Mouse (Mus musculus): ENCODE data around the gene 4930442H23Rik.
"Not testable (repeated sequence)": the region's sequence is repeated elsewhere in the genome, so short reads cannot be mapped to it uniquely, and the experiment has no call there.

Gene 4930442H23Rik

DNA sequence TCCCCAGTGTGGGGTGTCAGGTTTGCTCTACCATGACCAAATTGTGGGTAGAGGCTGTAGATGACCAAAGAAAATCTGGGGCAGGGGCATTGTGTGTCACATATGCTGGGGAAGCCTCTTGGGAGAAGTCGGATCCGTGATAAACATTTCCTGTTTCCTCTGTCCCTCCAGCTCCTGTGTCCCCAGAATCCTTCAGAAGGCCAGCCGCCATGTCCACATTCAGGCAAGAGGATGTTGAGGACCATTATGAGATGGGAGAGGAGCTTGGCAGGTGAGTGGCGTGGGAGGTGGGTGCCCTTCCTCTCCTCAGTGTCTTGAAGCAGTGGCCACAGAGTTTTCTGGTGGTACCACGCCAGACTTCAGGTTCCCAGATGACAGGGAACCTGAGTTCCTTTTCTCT is at the start of gene 4930442H23Rik:
4930442H23Rik (minus strand) TSS at position 45 of the 400 bp plus-strand sequence.
- DNase-seq (ENCODE audit: low read depth, low spot score) = no peak

DNA sequence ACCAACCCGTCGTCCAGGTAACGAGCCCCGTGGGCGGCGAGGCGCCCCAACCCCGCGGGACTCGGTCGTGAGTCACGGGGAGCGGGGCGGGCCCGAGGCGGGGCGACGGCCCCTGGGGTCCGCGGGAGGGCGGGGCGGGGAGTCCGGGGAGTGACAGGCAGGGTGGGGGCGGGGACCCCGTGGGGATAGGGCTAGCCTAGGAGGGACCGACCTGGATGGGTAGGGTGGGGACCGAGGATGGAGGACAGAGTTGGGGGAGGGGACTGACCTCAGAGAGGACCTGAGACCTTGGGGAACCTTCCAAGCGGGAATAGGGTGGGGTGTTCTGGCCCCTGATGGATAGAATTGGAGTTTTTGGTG is 49.6 kb upstream of the 4930442H23Rik start:
- DNase-seq (ENCODE audit: low read depth, low spot score) = no peak

DNA sequence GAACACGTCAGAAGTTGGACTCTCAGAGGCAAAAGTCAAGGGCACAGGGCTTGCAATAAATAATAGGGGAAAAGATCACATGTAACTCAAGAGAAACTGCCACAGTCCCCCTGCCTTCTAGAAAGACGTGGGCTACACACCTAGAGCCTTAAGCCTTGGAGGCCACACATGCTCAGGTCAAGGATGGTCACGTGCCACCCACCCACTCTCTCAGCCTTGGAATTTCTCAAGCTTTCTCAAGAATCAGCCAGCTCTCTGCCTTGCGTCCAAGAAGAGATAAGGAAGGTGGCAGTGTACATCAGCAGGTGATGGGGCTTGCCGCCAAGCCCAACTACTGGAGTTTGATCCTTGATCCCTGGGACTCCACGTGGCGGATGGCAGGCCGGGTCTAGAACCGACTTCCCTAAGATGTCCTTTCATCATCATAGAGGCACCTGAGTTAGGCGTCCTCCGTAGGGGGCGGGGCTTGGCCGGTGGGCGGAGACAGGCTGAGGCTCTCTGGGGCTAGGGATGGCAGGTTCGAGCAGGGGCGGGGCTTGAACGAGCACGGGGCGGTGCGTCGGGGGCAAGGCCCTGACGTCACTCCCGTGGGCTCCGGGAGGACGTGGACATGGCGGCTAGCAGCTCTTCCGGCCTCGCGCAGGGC is 49.1 kb upstream of the 4930442H23Rik start, which contains the start of gene Zfr2:
Zfr2 (plus strand) TSS at position 576 of the 646 bp plus-strand sequence.
- DNase-seq (ENCODE audit: low read depth, low spot score) = peak; percentile 85

DNA sequence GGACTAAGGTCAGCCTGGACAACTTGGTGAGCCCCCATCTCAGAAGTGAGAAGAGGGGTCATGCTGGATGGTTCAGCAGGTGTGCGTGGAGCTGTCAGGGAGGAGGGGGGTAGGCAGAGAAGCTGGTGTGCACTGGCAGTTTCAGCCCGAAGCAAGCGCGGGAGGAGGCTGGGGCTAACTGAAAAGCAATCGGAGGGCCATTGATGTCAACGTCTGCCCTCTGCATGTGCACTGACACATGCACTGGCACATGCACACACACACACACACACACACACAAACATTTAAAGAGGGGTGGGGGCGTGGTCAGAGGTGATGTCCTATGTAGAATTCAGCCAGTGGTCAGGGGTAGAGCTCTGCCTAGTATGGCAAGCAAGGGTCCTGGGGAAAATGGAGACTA is 47.8 kb upstream of the 4930442H23Rik start:
- no peak for DNase-seq (ENCODE audit: low read depth, low spot score)

DNA sequence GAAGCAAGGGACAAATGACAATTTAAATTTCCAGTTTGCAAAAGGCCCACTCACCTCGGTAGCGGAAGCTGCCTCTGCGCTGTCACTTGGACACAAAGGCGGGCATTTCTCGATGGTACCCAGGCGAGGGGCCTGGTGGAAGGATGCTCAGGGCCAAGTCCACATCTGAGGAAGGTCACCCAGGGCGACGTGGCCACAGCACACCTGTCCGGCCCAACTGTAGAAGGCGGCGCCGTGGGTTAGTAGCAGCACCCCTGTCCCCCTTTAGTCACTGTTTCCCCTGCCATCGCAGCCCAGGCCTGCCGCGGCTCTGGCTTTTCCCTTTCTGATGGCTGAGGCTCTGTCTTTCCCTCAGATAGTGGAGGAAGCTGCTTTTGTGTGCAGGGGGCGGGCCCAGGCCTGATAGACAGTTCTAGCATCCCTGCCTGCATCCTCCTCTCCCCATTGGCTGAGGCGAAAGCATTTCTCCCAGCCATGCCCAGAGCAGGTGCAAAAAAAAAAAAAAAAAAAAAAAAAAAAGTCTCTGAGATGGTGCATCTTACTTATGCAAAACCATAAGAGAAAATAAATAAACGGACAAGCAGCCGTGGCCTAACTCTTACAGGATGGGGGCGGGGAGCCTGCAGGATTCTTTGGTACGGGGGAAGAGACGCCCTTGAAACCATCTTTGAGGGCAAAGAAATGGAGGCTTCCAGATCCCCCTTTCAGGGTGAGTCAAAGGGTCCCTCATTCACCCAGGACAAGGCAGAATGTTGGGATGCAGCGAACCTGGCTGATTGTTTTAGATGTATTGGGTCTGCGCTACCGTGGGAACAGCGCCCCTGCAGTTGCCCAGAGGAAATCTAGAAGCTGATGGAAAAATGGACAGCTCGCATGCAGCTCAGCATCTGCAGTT is 47.0 kb upstream of the 4930442H23Rik start, which contains the start of gene Atcay:
Atcay (minus strand) TSS at position 396 of the 895 bp plus-strand sequence.
- peak; percentile 88 for DNase-seq (ENCODE audit: low read depth, low spot score)

DNA sequence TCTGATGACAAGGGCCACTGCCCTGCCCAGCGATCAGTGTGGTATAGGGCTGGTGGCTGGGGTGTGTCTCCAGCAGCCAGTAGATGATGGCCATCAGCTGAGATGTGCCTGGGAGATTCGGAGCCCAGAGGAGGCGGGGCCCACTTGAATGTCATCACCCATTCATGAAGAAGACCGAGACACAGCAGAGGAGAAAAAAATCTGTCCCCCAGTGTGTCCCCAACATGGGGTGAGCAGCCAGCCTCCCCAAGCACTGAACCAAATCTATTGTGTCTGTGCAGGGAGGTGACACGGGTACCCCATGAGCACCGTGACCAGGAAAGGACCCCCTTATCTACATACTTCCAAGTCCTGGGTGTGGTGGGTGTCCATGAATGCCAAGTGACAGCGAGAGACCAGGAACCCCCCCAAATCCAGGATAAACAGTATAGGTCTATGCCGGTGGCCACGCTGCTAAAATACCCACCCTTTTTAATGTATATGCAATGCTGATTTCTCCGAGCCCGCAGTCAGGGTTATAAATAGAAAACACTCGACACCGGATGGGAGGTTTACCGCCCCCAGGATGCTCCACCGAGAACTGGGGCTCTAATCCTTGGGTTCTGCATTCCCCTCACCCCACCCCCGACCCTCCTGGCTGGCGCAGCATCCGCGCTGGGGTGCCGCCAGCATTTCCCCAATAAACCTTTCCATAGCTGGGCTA is 46.2 kb upstream of the 4930442H23Rik start:
- peak; percentile 34 for DNase-seq (ENCODE audit: low read depth, low spot score)

DNA sequence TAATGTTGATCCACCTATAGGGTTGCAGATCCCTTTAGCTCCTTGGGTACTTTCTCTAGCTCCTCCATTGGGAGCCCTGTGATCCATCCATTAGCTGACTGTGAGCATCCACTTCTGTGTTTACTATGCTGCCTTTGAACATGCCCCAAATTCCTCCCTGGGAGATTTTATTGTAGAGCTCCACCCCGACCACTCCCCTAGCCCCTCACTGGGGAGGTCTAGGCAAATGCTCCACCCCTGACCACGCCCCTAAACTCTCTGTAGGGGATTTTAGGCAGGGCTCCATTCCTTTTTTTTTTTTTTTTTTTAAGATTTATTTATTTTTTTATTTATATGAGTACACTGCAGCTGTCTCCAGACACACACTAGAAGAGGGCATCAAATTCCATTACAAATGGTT is 40.1 kb upstream of the 4930442H23Rik start:
- DNase-seq (ENCODE audit: low read depth, low spot score) = not testable (repeated sequence)

DNA sequence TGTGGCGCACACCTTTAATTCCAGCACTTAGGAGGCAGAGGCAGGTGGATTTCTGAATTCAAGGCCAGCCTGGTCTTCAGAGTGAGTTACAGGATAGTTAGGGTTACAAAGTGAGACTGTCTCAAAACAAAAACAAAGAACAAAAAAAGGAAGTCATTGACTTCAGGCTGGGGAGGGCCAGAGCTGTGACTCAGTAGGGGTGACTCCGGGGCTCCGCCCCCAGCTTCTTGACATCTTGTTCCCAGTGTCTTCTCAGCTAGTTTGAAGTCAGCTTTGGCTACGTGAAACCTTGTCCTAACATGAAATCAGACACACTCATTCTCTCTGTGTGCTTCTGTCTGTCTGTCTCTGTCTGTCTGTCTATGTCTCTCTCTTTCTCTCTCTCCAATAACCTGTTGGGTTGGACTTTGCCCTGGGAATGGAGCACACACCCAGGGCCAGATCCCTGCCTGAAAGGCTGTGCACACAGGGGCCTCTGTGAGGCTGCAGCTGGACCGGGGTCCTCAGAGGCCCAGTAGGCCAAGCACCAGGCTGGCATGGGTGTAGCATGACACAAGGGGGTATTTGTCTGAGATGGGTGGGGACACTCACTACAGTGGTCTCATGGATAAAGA is 37.9 kb upstream of the 4930442H23Rik start:
- no peak for DNase-seq (ENCODE audit: low read depth, low spot score)

DNA sequence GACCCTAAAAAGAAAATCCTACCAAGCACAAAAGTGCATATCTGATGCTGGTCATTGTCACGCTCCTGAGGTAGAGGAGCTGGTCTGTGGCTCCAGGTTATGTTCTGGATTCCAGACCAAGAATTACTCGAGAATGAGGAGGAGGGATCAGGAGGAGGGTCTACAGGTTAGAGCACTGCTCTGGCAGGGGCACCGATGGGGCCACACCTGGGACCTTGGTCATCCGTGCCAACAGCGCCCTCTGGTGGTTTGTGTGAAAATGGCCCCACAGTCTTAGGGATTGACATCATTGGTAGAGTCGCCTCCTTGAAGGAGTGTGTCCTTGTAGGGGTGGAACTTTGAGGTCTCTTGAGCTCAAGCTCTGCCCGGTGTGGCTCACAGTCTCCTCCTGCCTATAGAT is 34.3 kb upstream of the 4930442H23Rik start:
- DNase-seq (ENCODE audit: low read depth, low spot score) = no peak

DNA sequence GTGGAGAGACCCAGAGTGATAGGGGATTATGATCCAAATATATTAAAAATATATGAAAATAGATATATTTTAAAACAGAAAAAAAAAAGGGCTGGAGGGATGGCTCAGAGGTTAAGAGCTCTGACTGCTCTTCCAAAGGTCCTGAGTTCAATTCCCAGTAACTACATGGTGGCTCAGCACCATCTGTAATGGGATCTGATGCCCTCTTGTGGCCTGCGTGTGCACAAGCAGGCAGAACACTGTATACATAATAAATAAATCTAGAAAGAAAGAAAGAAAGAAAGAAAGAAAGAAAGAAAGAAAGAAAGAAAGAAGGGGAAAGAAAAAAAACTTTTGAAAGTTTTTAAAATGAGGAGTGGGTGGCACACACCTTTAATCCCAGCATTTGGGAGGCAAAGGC is 33.6 kb upstream of the 4930442H23Rik start:
- not testable (repeated sequence) for DNase-seq (ENCODE audit: low read depth, low spot score)

DNA sequence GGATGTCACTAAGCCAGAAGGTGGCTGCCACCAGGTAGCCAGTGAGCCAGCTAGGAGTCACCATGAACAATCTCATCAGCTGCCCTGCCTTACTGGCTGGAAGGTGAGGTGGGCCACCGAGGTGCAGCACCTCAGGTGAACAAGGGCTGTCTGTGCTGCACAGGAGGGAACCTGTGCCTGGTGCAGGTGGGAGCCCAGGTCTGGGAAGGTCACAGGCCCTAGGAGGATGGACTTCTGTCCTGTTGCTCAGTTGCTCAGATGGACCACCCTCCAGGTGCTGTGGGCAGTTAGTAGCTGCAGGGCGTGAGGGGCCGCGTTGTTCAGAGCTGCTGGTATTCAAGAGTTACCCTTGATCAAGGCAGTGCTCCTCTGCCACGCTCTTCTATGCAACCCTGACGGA is 33.2 kb upstream of the 4930442H23Rik start:
- DNase-seq (ENCODE audit: low read depth, low spot score) = no peak

DNA sequence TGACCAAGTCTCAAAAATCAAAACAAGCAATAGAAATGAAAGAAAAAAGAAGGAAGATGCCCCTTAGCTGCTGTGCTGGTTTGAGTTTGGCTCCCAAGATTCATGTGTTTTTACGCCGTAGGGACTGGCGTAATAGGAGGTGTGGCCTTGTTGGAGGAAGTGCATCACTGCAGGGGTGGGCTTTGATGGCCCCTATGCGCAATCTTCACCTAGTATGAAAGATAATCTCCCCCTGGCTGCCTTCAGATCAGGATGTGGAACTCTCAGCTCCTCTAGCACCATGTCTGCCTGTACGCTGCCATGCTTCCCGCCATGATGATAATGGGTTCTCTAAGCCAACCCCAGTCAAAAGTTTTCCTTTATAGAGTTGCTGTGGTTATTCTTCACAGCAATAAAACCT is 32.6 kb upstream of the 4930442H23Rik start:
- DNase-seq (ENCODE audit: low read depth, low spot score) = no peak

DNA sequence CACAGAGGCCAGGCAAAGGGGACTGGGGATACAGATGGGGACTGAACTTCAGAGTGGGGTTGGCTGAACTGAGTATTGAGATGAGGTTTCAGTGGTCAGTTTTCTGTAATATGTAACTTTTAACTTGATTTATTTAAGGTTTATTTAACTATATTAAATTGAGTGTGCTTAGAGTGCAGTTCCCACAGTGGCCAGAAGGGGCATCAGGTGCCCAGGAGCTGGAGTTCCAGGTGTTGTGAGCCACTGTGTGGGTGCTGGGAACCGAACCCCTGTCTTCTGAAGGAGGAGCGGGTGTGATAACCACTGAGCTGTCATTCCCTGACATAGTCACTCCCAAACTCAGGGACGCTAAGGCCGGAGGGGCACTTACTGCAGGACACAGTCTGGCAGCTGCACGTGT is 26.5 kb upstream of the 4930442H23Rik start:
- no peak for DNase-seq (ENCODE audit: low read depth, low spot score)

DNA sequence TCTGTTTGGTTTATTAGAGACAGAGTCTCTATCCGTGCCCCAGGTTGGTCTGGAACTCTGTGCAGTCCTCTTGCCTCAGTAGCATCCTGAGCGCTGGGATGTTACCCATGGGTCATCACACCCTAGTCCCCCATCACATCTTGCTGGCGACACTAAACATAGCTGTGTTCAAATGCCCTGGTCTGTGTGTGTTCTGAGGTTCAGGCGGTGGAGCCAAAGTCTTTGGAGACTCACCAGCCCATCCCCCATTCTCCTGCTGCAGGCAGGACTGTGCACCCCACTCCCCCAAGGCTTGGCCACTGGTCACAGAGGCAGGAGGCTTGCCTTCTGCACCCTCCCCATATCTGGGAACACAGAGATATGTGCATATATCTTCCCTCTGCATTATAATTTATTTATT is 20.5 kb upstream of the 4930442H23Rik start:
- DNase-seq (ENCODE audit: low read depth, low spot score) = no peak

DNA sequence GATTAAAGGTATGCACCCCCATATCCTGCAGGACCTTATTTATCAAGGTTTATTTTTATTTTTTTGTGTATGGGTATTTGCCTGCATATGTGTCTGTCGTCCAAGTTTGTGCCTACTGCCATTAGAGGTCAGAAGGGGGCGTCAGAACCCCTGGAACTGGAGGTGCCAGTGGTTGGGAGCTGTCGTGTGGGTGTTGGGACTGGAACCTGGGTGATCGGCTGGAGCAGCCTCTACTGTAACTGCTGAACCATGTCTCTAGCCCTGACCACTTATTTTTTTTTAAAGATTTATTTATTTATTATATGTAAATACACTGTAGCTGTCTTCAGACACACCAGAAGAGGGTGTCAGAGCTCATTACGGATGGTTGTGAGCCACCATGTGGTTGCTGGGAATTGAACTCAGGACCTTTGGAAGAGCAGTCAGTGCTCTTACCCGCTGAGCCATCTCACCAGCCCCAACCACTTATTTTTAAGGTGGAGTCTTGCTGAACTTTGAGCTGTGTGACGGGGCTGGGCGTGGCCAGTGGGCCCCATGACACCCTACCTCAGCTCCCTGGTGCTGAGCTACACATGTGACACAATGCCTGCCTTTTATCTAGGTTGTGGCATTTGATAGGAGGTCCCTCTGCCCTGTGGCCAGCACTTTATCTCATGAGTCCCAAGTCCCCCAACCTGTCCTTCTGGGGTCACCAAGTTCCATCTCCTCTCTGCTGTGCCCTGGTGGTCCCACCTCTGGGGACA is 19.5 kb upstream of the 4930442H23Rik start:
- no peak for DNase-seq (ENCODE audit: low read depth, low spot score)

DNA sequence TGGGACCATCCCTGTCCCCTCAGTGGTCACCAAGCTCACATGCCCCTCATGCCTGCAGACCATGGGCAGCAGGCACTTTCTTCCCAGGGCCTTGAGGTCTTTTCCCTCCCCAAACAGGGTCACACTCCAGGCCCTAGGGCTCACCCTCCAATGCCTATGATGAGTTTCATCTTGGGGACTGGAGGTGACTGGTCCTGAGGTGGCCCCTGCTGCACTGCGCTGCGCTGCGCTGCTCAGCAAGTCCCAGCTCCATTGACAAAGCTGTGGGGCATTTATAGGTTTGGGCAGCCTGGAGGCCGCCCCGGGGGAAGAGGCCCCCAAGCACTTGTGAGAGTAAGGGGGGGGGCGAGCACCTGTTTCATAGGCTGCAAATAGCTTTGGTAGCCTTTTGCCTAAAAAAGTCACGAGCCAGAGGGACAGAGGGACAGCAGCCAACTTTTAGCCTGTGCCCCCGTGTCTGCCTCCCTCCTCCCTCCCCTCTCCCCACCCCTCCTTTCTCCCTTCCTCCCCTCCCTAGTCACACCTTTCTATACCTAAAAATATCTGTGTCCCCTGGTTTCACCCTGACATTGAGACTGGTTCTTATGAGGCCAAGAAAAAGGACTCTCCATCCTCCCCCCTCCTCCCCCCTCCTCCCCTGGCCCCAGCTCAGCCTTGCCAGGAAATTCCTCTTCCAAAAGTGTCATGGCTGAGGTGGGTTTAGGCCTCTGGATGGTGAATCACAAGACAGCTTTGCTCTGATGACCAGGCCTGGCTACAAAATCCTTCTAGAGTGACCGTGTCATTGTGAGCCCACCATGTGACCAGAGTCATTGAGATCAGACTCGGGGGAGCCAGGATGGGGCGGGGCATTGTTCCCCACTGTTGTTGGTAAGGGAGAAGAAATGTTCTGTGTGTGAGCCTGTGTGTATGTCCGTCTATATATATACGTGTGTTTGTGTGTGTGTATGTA is 18.4 kb upstream of the 4930442H23Rik start, which contains the start of gene Nmrk2:
Nmrk2 (minus strand) TSS at position 245 of the 952 bp plus-strand sequence.
- no peak for DNase-seq (ENCODE audit: low read depth, low spot score)

DNA sequence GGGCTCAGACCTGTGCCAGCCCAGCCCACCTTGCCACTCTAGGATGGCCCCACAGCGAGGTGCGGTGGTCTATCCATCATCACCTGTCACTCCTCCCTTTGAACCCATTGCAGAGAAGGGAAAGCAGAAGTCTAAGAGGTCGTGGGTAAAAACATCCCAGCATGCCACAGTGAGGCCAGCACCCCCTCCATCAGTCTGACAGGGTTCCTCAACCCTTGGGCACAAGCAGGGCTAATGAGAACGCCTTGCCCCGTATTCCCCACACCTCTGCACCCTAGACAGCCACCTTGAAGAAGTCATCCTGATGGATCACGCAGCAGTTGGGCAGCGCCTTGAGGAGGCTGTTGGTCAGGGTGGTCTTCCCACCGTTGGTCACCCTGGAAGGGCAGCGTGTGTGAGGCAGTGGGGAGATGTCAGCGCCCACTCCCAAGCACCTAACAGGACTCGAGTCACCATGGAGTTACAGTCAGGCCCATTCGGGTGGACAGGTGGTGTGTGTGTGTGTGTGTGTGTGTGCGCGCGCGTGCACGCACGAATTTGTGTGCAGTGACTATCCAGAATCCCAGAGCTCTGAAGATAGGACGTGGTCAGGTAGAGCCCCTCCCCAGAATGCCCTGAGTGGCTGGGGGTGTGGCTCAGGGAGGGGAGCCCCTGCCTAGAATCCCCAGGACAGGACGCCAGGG is 17.1 kb upstream of the 4930442H23Rik start:
- DNase-seq (ENCODE audit: low read depth, low spot score) = no peak

DNA sequence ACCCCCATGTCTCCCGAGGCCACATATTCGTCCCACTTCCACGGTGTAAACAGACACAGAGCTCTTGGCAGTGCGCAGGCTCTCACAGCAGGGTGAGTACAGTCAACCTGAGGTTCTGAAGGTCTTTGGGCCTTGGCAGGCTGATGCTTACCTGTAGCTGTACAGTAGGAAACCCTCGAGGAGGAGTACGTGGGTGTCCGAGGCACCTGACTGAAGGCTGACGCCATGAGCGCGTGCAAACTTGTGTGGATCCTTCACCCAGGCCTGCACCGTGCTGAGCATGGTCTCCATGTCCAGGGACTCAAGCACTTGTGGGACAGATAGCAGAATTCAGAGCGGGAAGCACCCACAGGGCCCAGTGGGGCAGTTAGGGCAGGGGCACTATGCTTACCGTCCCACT is 16.5 kb upstream of the 4930442H23Rik start:
- no peak for DNase-seq (ENCODE audit: low read depth, low spot score)

DNA sequence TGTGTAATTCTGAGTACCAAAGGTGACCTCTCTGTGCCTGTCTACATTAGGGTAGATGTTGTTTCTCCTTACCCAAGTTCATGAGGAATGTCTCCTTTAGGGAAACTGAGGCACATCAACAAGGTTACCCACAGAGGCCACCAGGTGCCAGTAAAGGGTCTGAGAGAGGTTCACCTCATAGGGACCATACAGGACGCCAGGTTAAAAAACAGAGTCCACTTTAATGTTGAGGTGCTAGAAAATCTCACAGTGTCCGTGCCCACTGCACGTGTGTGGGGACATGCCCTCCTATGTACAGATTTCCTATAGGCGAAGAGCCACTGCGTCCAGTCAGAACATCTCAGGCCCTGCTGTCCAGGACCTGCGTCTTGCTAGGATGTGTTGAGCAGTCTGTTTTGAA is 15.3 kb upstream of the 4930442H23Rik start:
- DNase-seq (ENCODE audit: low read depth, low spot score) = no peak
